Mouse (Mus musculus) forelimb bud, embryonic 11.5 days (tissue): Measurements from ENCODE around the gene Gabpb1.

Experiments
- DNase-seq: peaks from one replicate; pipeline ENCODE4 v3.0.0-alpha.2; 2012; ENCODE audit warnings: low read depth, low spot score

The Gabpb1 gene

GRCm38 (mm10) chr2:126593831-126594610 is 82.1 kb downstream of the Gabpb1 start:
- peak; percentile 65 for DNase-seq

DNA sequence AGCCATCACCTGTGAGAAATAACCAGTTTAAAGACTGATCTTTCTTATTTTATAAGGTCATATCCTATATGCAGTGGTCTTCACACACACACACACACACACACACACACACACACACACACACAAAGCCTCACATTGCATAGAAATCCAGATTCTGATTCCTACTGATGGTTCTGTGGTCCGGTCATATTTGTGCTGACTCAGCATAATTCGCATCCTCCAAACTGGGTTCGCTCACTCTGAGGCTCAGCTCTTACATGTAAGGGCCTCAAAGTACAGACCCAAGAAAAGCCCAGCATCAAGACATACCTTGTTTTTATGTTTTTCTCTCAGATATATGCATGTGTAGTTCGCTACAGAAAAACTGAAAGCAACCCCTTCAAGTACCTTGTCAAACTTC is 84.8 kb downstream of the Gabpb1 start:
- DNase-seq, result no peak

- no peak for DNase-seq
Measured at GRCm38 (mm10) chr2:126587468-126587867, 88.7 kb downstream of the Gabpb1 start.

- no peak for DNase-seq
Measured at GRCm38 (mm10) chr2:126584621-126585369, 91.3 kb downstream of the Gabpb1 start.

GRCm38 (mm10) chr2:126583960-126584359 is 92.2 kb downstream of the Gabpb1 start:
- DNase-seq, result no peak

- no peak for DNase-seq
Measured at GRCm38 (mm10) chr2:126579282-126579681, 96.9 kb downstream of the Gabpb1 start.
